Mouse (Mus musculus) inflammation-experienced regulatory T-cells, adult 6 months (primary cell): ENCODE measurements at regions not wholly inside any gene's neighbourhood (a gene's known extent, or its start where the extent isn't known, plus 50 kb on each side); places are given as distances from the start of the nearest gene placed in this dataset.

ENCODE experiments used
- ATAC-seq: one replicate; pipeline ENCODE4 v1.8.0; 2017

GRCm38 (mm10) chr6:54754810-54755209 is 61.9 kb upstream of the Znrf2 start:
- ATAC-seq, result no peak

DNA sequence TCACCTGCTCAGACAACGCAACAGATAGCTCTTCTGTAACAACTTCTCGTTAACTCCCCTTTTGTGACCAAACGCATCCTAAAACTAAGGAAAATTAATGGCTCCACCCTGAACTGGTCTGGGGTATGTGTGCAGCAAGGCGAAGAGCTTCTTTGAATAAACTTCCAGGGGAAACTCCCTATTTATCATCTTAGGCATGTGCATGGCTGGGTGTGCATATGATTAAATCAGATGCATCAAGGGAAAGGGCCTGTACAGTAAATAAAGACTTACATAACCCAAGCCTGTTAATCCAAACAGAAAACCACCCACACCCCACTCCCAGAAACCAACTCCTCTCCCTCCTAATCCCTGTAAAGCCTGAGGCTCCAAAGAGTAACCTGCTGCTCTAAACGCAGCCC is 59.2 kb upstream of the Znrf2 start:
- peak; percentile 46 for ATAC-seq

GRCm38 (mm10) chr6:54758112-54758511 is 58.6 kb upstream of the Znrf2 start:
- no peak for ATAC-seq

GRCm38 (mm10) chr6:54759263-54759662 is 57.5 kb upstream of the Znrf2 start:
- ATAC-seq, result no peak

DNA sequence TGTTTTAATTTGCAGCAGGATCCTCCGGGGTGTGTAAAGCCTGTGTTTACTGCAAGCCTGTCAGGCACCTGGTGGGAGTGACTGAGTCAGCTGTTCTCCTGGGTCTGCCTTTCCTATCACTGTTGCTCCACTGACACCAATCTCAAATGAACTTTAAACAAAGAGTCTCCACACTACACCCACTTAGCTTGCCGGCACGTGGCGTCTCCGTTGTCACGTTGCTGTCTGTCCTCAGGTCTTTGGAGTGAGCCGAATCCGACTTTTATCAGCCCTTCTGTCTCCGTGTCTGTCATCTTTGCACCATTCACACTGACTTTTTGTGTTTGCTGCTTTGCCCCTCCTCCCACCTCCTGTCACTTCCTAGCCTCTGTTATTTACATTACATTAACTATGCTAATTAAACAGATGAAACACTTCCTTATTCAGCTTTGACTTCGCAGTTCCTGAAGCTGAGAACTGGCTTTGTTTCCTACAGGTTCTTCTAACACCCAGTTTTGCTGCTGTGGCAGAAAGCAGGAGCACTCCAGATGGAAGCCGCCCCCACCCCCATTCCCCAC is 56.7 kb upstream of the Znrf2 start:
- peak; percentile 86 for ATAC-seq

- no peak for ATAC-seq
Observed at GRCm38 (mm10) chr6:54760541-54760940, 56.2 kb upstream of the Znrf2 start.

GRCm38 (mm10) chr6:54762021-54762420 is 54.7 kb upstream of the Znrf2 start:
- no peak for ATAC-seq

DNA sequence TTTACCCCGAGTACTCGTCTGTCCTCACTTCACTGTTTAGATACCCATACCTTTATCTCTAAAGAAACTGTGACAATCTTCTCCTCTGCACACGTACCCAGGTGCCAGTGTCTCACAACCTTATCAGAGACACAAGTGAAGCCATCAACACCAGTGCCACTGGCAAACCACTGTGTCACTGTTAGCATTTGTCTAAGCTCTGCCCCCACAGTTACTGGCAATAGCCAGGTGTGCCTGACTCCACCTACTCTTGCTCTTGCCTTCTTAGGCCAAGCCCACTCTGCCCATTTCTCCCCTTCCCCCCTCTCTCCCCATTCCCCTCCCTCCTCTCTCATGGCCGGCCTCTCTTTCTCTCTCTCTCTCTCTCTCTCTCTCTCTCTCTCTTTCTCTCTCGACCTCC is 54.2 kb upstream of the Znrf2 start:
- no peak for ATAC-seq

GRCm38 (mm10) chr6:54763669-54764068 is 53.0 kb upstream of the Znrf2 start:
- ATAC-seq, result no peak

- peak; percentile 48 for ATAC-seq
Observed at GRCm38 (mm10) chr6:54765715-54766114, 51.0 kb upstream of the Znrf2 start.

DNA sequence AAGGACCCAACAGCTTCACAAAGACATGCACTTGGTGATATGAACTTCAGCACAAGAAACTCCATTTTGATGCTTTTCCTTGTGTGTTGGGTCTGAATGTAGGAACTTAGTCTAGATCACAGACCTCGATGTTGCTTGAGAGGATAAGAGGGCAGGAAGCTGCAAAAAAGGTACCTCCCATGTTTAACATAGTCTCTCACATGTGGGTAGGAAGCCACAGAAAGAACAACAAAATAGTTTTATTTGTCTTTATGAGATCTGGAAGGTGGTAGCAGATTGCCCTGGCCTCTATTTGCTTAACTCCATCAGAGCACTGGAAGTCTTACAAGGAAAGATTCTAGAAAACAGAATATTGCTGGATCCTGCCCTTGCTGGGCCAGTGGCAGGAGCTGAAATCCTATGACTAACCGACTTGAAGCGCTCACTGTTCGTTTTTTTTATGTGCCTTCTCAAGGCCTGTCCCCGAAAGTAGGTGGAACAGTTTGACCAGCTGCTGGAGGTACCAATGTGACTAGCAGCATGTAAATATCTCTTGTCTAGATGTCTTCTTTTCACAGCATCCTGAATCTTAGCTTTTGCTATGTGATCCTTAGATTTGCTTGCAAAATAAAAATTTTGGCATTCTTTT is 50.1 kb upstream of the Znrf2 start:
- peak; percentile 88 for ATAC-seq
